Mouse (Mus musculus): ENCODE data around the gene Daam1. TPM values are rescaled to one million over a fixed set of nuclear protein-coding genes. Genes with fewer than 3 reads are reported as not detected.

The Daam1 gene
- polyA plus RNA-seq, 1 experiment = 52.8 TPM

- Histone ChIP-seq H3K36me3 (replicated peaks; ENCODE audit: low read length) (peaks cover 90% of the 10 kb centered on the region), H3K4me1 (peaks cover 92% of the 10 kb centered on the region), H3K4me3 (replicated peaks) (no peak overlapping the region), H3K27me3 (replicated peaks) (no peaks in the 10 kb centered on the region), H3K9me3 (no peaks in the 10 kb centered on the region)
- TF ChIP-seq FLI1 (IDR thresholded peaks at IDR 0.05; ENCODE audit: low read length) (no peak), GATA1 (IDR thresholded peaks at IDR 0.05; ENCODE audit: borderline replicate concordance, low read length) (no peak)
Measured at GRCm38 (mm10) chr12:71874561-71874960, 43.7 kb downstream of the Daam1 start.

DNA sequence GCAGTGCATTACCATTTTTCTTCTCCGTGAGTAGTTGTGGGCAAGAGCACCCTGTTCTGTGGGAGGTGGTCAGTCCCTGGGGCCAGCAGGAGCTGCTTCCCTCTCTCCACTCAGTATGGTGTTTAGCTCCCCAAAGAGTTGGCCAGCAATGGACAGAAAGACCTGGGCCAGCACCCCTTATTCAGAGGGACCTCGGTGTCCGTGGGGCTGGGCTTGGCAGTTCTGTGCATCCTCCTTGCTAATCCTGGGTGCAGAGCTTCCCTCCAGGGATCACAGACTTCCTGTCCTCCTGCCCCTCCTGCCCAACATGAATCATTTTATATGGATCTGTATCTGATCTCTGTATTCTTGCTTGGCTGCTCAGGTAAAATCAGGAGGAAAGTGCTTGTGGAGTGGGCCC, 44.1 kb downstream of the Daam1 start:
- no peaks in the 10 kb centered on the region for H3K27me3 ChIP-seq (replicated peaks)
- H3K4me3 ChIP-seq (replicated peaks) = peak overlapping the region; percentile 12
- H3K36me3 ChIP-seq (replicated peaks; ENCODE audit: low read length) = peaks cover 90% of the 10 kb centered on the region
- peaks cover 91% of the 10 kb centered on the region for H3K4me1 ChIP-seq
- TF ChIP-seq GATA1 (IDR thresholded peaks at IDR 0.05; ENCODE audit: borderline replicate concordance, low read length) (no peak), FLI1 (IDR thresholded peaks at IDR 0.05; ENCODE audit: low read length) (no peak)
- H3K9me3 ChIP-seq = no peaks in the 10 kb centered on the region

GRCm38 (mm10) chr12:71875761-71876489, 45.0 kb downstream of the Daam1 start:
- Histone ChIP-seq H3K9me3 (no peaks in the 10 kb centered on the region), H3K36me3 (replicated peaks; ENCODE audit: low read length) (peaks cover 90% of the 10 kb centered on the region), H3K27me3 (replicated peaks) (no peaks in the 10 kb centered on the region), H3K4me1 (peaks cover 91% of the 10 kb centered on the region), H3K4me3 (replicated peaks) (no peak overlapping the region)
- TF ChIP-seq FLI1 (IDR thresholded peaks at IDR 0.05; ENCODE audit: low read length) = no peak
- TF ChIP-seq GATA1 (IDR thresholded peaks at IDR 0.05; ENCODE audit: borderline replicate concordance, low read length) = no peak

- H3K4me3 ChIP-seq (replicated peaks) = no peak overlapping the region
- no peaks in the 10 kb centered on the region for H3K27me3 ChIP-seq (replicated peaks)
- peaks cover 91% of the 10 kb centered on the region for H3K4me1 ChIP-seq
- H3K36me3 ChIP-seq (replicated peaks; ENCODE audit: low read length) = peaks cover 91% of the 10 kb centered on the region
- no peaks in the 10 kb centered on the region for H3K9me3 ChIP-seq
- TF ChIP-seq FLI1 (IDR thresholded peaks at IDR 0.05; ENCODE audit: low read length) (no peak), GATA1 (IDR thresholded peaks at IDR 0.05; ENCODE audit: borderline replicate concordance, low read length) (no peak)
Measured at GRCm38 (mm10) chr12:71880987-71881386, 50.1 kb downstream of the Daam1 start.

GRCm38 (mm10) chr12:71881477-71881876, 50.6 kb downstream of the Daam1 start:
- Histone ChIP-seq H3K27me3 (replicated peaks) (no peaks in the 10 kb centered on the region), H3K4me3 (replicated peaks) (no peak overlapping the region), H3K4me1 (peaks cover 91% of the 10 kb centered on the region), H3K36me3 (replicated peaks; ENCODE audit: low read length) (peaks cover 91% of the 10 kb centered on the region), H3K9me3 (no peaks in the 10 kb centered on the region)
- no peak for TF ChIP-seq GATA1 (IDR thresholded peaks at IDR 0.05; ENCODE audit: borderline replicate concordance, low read length)
- no peak for TF ChIP-seq FLI1 (IDR thresholded peaks at IDR 0.05; ENCODE audit: low read length)

GRCm38 (mm10) chr12:71883066-71883711, 52.3 kb downstream of the Daam1 start:
- Histone ChIP-seq H3K4me3 (replicated peaks) (peak overlapping the region; percentile 19), H3K27me3 (replicated peaks) (no peaks in the 10 kb centered on the region), H3K9me3 (no peaks in the 10 kb centered on the region), H3K4me1 (peaks cover 99% of the 10 kb centered on the region), H3K36me3 (replicated peaks; ENCODE audit: low read length) (peaks cover 99% of the 10 kb centered on the region)
- TF ChIP-seq GATA1 (IDR thresholded peaks at IDR 0.05; ENCODE audit: borderline replicate concordance, low read length) (no peak), FLI1 (IDR thresholded peaks at IDR 0.05; ENCODE audit: low read length) (no peak)

DNA sequence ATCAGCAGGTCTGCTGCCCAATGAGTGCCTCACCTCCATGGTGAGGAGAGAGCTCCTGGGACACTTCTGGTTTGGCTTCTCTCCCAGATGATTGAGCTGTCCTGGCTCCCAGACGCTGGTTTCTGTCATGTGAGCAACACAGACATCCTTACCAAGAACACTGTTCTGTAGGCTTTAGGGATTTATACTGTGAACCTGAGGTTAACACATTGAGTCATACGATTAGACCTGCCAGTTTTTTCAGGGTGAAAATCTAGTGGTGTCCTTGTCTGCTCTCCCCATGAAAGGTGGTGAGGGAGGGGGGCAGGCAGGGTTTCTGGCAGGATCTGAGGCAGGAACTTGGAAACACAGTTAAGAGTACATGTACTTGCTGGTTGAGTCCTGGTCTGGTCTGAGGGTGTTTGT, 54.3 kb downstream of the Daam1 start:
- Histone ChIP-seq H3K27me3 (replicated peaks) (no peaks in the 10 kb centered on the region), H3K9me3 (no peaks in the 10 kb centered on the region), H3K36me3 (replicated peaks; ENCODE audit: low read length) (peaks cover 100% of the 10 kb centered on the region), H3K4me1 (peaks cover 100% of the 10 kb centered on the region), H3K4me3 (replicated peaks) (peak overlapping the region; percentile 65)
- TF ChIP-seq GATA1 (IDR thresholded peaks at IDR 0.05; ENCODE audit: borderline replicate concordance, low read length) = no peak
- TF ChIP-seq FLI1 (IDR thresholded peaks at IDR 0.05; ENCODE audit: low read length) = no peak

GRCm38 (mm10) chr12:71885717-71886116, 54.8 kb downstream of the Daam1 start:
- no peaks in the 10 kb centered on the region for H3K9me3 ChIP-seq
- peaks cover 100% of the 10 kb centered on the region for H3K36me3 ChIP-seq (replicated peaks; ENCODE audit: low read length)
- H3K4me1 ChIP-seq = peaks cover 100% of the 10 kb centered on the region
- TF ChIP-seq FLI1 (IDR thresholded peaks at IDR 0.05; ENCODE audit: low read length) (no peak), GATA1 (IDR thresholded peaks at IDR 0.05; ENCODE audit: borderline replicate concordance, low read length) (no peak)
- H3K4me3 ChIP-seq (replicated peaks) = no peak overlapping the region
- no peaks in the 10 kb centered on the region for H3K27me3 ChIP-seq (replicated peaks)

DNA sequence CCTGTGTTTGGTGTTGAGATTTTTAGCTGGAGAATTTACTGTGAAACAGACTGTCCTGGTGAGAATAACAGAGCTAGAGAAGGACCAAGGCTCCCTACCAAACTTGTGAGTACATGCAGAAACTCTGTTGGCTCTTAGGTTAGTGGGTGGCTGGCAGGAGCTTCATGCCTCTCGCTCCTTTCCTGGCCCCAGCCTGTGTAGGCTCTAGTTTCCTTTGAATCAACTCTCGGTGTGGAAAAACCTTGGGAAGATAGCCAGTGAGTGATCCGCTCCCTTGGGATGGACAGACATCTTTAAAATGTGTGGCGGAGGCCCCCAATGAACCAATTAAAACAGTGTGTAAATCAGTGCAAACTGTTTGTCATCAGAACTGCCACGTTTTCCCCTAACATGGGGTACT, 55.5 kb downstream of the Daam1 start:
- Histone ChIP-seq H3K9me3 (no peaks in the 10 kb centered on the region), H3K4me3 (replicated peaks) (no peak overlapping the region), H3K36me3 (replicated peaks; ENCODE audit: low read length) (peaks cover 98% of the 10 kb centered on the region), H3K27me3 (replicated peaks) (no peaks in the 10 kb centered on the region), H3K4me1 (peaks cover 100% of the 10 kb centered on the region)
- TF ChIP-seq GATA1 (IDR thresholded peaks at IDR 0.05; ENCODE audit: borderline replicate concordance, low read length) = no peak
- TF ChIP-seq FLI1 (IDR thresholded peaks at IDR 0.05; ENCODE audit: low read length) = no peak

DNA sequence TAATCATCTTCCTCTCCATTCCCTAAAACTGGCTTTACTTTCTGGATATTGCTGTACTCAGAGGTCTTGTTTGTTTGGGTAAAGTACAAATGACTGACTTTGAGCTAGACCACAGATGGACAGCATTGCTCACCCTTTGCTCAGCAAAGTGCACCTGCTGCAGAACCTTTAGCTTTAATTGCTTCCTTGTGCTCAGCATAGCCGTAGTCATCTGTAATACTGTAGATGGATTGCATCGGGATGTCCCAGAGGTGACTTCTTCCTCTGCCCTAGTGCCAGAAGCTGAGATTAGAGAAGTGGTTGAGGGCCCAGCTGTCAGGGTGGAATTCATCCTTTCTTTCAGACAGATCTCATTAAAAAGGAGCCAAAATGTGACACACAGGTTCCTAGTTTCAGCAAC, 56.1 kb downstream of the Daam1 start:
- Histone ChIP-seq H3K9me3 (no peaks in the 10 kb centered on the region), H3K36me3 (replicated peaks; ENCODE audit: low read length) (peaks cover 98% of the 10 kb centered on the region), H3K4me3 (replicated peaks) (no peak overlapping the region), H3K4me1 (peaks cover 100% of the 10 kb centered on the region), H3K27me3 (replicated peaks) (no peaks in the 10 kb centered on the region)
- TF ChIP-seq FLI1 (IDR thresholded peaks at IDR 0.05; ENCODE audit: low read length) (no peak), GATA1 (IDR thresholded peaks at IDR 0.05; ENCODE audit: borderline replicate concordance, low read length) (no peak)
